ENCODE assay signal across 7 mouse cellular contexts in genomic region chr4:144894487-144895210, GRCm38 (mm10). TPM values are rescaled to one million over a fixed set of nuclear protein-coding genes. Genes with fewer than 3 reads are reported as not detected.
A peak's percentile ranks its signal among the peaks of the same experiment; 100 is the strongest.
DNase-seq lines count a peak whose midpoint lies in the region; ATAC-seq and TF ChIP-seq lines count a peak whose summit lies in the region.

No protein-coding gene starts in this region.

- 2% methylated on average over 11 of the region's 11 CpGs for WGBS in forebrain, postnatal 0 days
- 1% methylated on average over 11 of the region's 11 CpGs for WGBS in intestine, embryonic 15.5 days
- WGBS in liver, embryonic 16.5 days (ENCODE audit: insufficient replicate concordance): 11% methylated on average over 11 of the region's 11 CpGs

- peaks cover 8% of the 10 kb centered on the region for H3K27me3 ChIP-seq in forebrain, postnatal 0 days (ENCODE audit: insufficient read depth, low read length)
- H3K27me3 ChIP-seq in intestine, embryonic 15.5 days (replicated peaks): no peaks in the 10 kb centered on the region
- peaks cover 27% of the 10 kb centered on the region for H3K27me3 ChIP-seq in liver, embryonic 16.5 days (ENCODE audit: control insufficient read depth, insufficient read depth, low read depth, low read length)

- H3K27ac ChIP-seq in forebrain, postnatal 0 days (ENCODE audit: low read depth, low read length): 0 out of 2 replicates have a peak overlapping the region, but pooled peaks have one; percentile 16
- peak overlapping the region; percentile 92 for H3K27ac ChIP-seq in intestine, embryonic 15.5 days
- peak overlapping the region; percentile 71 for H3K27ac ChIP-seq in liver, embryonic 16.5 days (ENCODE audit: low read length)

- peaks cover 3% of the 10 kb centered on the region; the same call in 1 of the 2 replicates for H3K4me1 ChIP-seq in forebrain, postnatal 0 days (ENCODE audit: insufficient read depth)
- peaks cover 51% of the 10 kb centered on the region for H3K4me1 ChIP-seq in intestine, embryonic 15.5 days (replicated peaks)
- peaks cover 26% of the 10 kb centered on the region for H3K4me1 ChIP-seq in liver, embryonic 16.5 days (ENCODE audit: control insufficient read depth, low read depth, low read length)

- peak overlapping the region; percentile 90 for H3K4me2 ChIP-seq in forebrain, postnatal 0 days (ENCODE audit: low read depth)
- H3K4me2 ChIP-seq in intestine, embryonic 15.5 days (replicated peaks): peak overlapping the region; percentile 87
- H3K4me2 ChIP-seq in liver, embryonic 16.5 days (ENCODE audit: low read depth, low read length): peak overlapping the region; percentile 73

- no peak for TF ChIP-seq CTCF in forebrain, postnatal 0 days (IDR thresholded peaks at IDR 0.05; ENCODE audit: low read depth)

- no peaks in the 10 kb centered on the region for H3K36me3 ChIP-seq in forebrain, postnatal 0 days (ENCODE audit: insufficient read depth)
- H3K36me3 ChIP-seq in intestine, embryonic 15.5 days: 0 out of 2 replicates have a peak, but pooled peaks cover 4% of the 10 kb centered on the region
- no peaks in the 10 kb centered on the region; the same call in 1 of the 2 replicates for H3K36me3 ChIP-seq in liver, embryonic 16.5 days (ENCODE audit: control insufficient read depth, insufficient read depth)

- H3K4me3 ChIP-seq in forebrain, postnatal 0 days (ENCODE audit: low read depth, low read length): peak overlapping the region; percentile 47
- peak overlapping the region; percentile 71 for H3K4me3 ChIP-seq in intestine, embryonic 15.5 days (replicated peaks)
- H3K4me3 ChIP-seq in liver, embryonic 16.5 days (ENCODE audit: low read depth, low read length): peak overlapping the region; percentile 66

- no peak for ATAC-seq in forebrain, postnatal 0 days
- ATAC-seq in intestine, embryonic 15.5 days: peak; percentile 11
- no peak for ATAC-seq in liver, embryonic 16.5 days (ENCODE audit: low read depth)

- peak; percentile 63 for DNase-seq in ES-CJ7 (ENCODE audit: low read depth, low spot score)
- peak; percentile 53 for DNase-seq in adrenal gland, adult 8-10 months
- DNase-seq in forebrain, postnatal 0 days: no peak
- peak; percentile 22 for DNase-seq in retina, embryonic 14.5 days (ENCODE audit: low spot score)
- no peak for DNase-seq in spleen, adult 18-20 months

- H3K9ac ChIP-seq in forebrain, postnatal 0 days: no peak overlapping the region; the same call in 1 of the 2 replicates
- H3K9ac ChIP-seq in intestine, embryonic 15.5 days: peak overlapping the region; percentile 76
- peak overlapping the region; percentile 70 for H3K9ac ChIP-seq in liver, embryonic 16.5 days (ENCODE audit: low read depth, low read length)

- no peaks in the 10 kb centered on the region for H3K9me3 ChIP-seq in forebrain, postnatal 0 days (ENCODE audit: low read length)
- H3K9me3 ChIP-seq in intestine, embryonic 15.5 days: no peaks in the 10 kb centered on the region
- H3K9me3 ChIP-seq in liver, embryonic 16.5 days (replicated peaks; ENCODE audit: control insufficient read depth, low read length): no peaks in the 10 kb centered on the region; the same call in 1 of the 2 replicates

RNA-seq across cellular contexts. Expression of gene Dhrs3, which starts 2.0 kb away (rescaled TPM):
- total RNA-seq in adrenal gland, adult 8-10 months (2022): 100 to 1,000 TPM in 1 of 4 experiments, 10 to 100 TPM in 3; 65.0 to 107 (median 92.3) TPM
- 13.6 and 17.5 TPM in 2 replicates for total RNA-seq in forebrain, postnatal 0 days (2014; rRNA removed)
- 23.0 and 26.2 TPM in 2 replicates for polyA plus RNA-seq in forebrain, postnatal 0 days (2015; fragmentation: Nextera tagmentation; extraction: Ambion mirVana)
- 109 and 115 TPM in 2 replicates for polyA plus RNA-seq in intestine, embryonic 15.5 days (2015; fragmentation: Nextera tagmentation; extraction: Ambion mirVana)
- polyA plus RNA-seq in liver, embryonic 16.5 days (2015; fragmentation: Nextera tagmentation; extraction: Ambion mirVana): 35.3 and 39.2 TPM in 2 replicates

Comparison
In these comparisons a context has a peak if more than half of its experiments do, and no peak if none do; other contexts are left out.
1. DNase-seq: peak in ES-CJ7 (single experiment), adrenal gland, adult 8-10 months (single experiment) and retina, embryonic 14.5 days (single experiment); none in forebrain, postnatal 0 days (single experiment) and spleen, adult 18-20 months (0 of 2).
2. H3K27ac ChIP-seq: peak in every context shown above with its lines; median percentile 92 in intestine, embryonic 15.5 days; 71 in liver, embryonic 16.5 days; 16 in forebrain, postnatal 0 days.
3. Peak in every context shown above with its lines, with median percentiles within 50 percentile points of each other: H3K4me2 ChIP-seq and H3K4me3 ChIP-seq.